Comparison of ENCODE assay signal across 25 mouse cellular contexts in genomic region chr7:127411418-127411817, GRCm38 (mm10).
"Had no signal": no experiment of that assay in that cellular context is flagged by ENCODE, and none has a peak within 500 bp of the region (broad histone marks: within the 10 kb centered on the region; RNA-seq: fewer than 3 reads in every experiment).

No protein-coding gene starts in this region.

- H3K4me2 ChIP-seq: heart, embryonic 11.5 days; heart, embryonic 13.5 days; heart, embryonic 15.5 days; hindbrain, embryonic 13.5 days; hindbrain, embryonic 15.5 days; kidney, embryonic 15.5 days; limb, embryonic 13.5 days; limb, embryonic 15.5 days had no signal

- H3K27me3 ChIP-seq: heart, embryonic 13.5 days; heart, embryonic 15.5 days; hindbrain, embryonic 13.5 days; hindbrain, embryonic 15.5 days; kidney, embryonic 15.5 days; limb, embryonic 13.5 days; limb, embryonic 15.5 days had no signal

- H3K4me1 ChIP-seq: heart, embryonic 13.5 days; limb, embryonic 13.5 days had no signal

- H3K9ac ChIP-seq: heart, embryonic 13.5 days; heart, embryonic 15.5 days; hindbrain, embryonic 13.5 days; hindbrain, embryonic 15.5 days; kidney, embryonic 15.5 days; limb, embryonic 13.5 days; limb, embryonic 15.5 days had no signal

- ATAC-seq: hindbrain, postnatal 0 days; intestine, embryonic 16.5 days had no signal

- H3K36me3 ChIP-seq: heart, embryonic 13.5 days; heart, embryonic 15.5 days; hindbrain, embryonic 15.5 days; kidney, embryonic 15.5 days; limb, embryonic 13.5 days; limb, embryonic 15.5 days had no signal

- H3K27ac ChIP-seq: heart, adult 2 months; heart, embryonic 13.5 days; heart, embryonic 15.5 days; hindbrain, embryonic 13.5 days; hindbrain, embryonic 15.5 days; hindbrain, postnatal 0 days; kidney, embryonic 15.5 days; kidney, postnatal 0 days; limb, embryonic 13.5 days; limb, embryonic 15.5 days had no signal

- H3K9me3 ChIP-seq: heart, embryonic 13.5 days; heart, embryonic 15.5 days; hindbrain, embryonic 13.5 days; hindbrain, embryonic 15.5 days; kidney, embryonic 15.5 days; limb, embryonic 13.5 days; limb, embryonic 15.5 days had no signal

- DNase-seq: gastrocnemius, postnatal 14 days; gastrocnemius, postnatal 36 days; heart, adult 11 months; heart, adult 2 months; heart, postnatal 14 days; heart, postnatal 36 days; kidney, adult 11 months; kidney, adult 2 months; kidney, adult 9 months; kidney, postnatal 14 days; kidney, postnatal 36 days; layer of hippocampus, adult 9-11 months; layer of hippocampus, postnatal 36 days; left cerebral cortex, postnatal 4 days had no signal

- H3K4me3 ChIP-seq: heart, adult 2 months; heart, embryonic 13.5 days; heart, embryonic 15.5 days; hindbrain, embryonic 13.5 days; hindbrain, embryonic 15.5 days; kidney, embryonic 15.5 days; limb, embryonic 13.5 days; limb, embryonic 15.5 days had no signal
